17 mouse cellular contexts compared by ENCODE assay signal in genomic region chr7:28478854-28479253, GRCm38 (mm10). TPM values are rescaled to one million over a fixed set of nuclear protein-coding genes. Genes with fewer than 3 reads are reported as not detected.
DNase-seq lines count a peak whose midpoint lies in the region; ATAC-seq and TF ChIP-seq lines count a peak whose summit lies in the region.
"Had no signal": no experiment of that assay in that cellular context is flagged by ENCODE, and none has a peak within 500 bp of the region (broad histone marks: within the 10 kb centered on the region; RNA-seq: fewer than 3 reads in every experiment).

No protein-coding gene starts in this region.

- no peaks in the 10 kb centered on the region for H3K9me3 ChIP-seq in hindbrain, embryonic 10.5 days
- no peaks in the 10 kb centered on the region for H3K9me3 ChIP-seq in hindbrain, embryonic 13.5 days
- no peaks in the 10 kb centered on the region for H3K9me3 ChIP-seq in embryonic facial prominence, embryonic 10.5 days
- H3K9me3 ChIP-seq: forebrain, embryonic 15.5 days; midbrain, embryonic 10.5 days had no signal

- no peaks in the 10 kb centered on the region for H3K36me3 ChIP-seq in hindbrain, embryonic 10.5 days
- H3K36me3 ChIP-seq in hindbrain, embryonic 13.5 days, result no peaks in the 10 kb centered on the region
- H3K36me3 ChIP-seq in embryonic facial prominence, embryonic 10.5 days (replicated peaks), result no peaks in the 10 kb centered on the region
- H3K36me3 ChIP-seq: forebrain, embryonic 15.5 days; midbrain, embryonic 10.5 days had no signal

- H3K4me1 ChIP-seq in hindbrain, embryonic 10.5 days (replicated peaks), result peaks cover 7% of the 10 kb centered on the region
- no peaks in the 10 kb centered on the region for H3K4me1 ChIP-seq in hindbrain, embryonic 13.5 days (replicated peaks)
- H3K4me1 ChIP-seq in lung, adult 2 months (ENCODE audit: control insufficient read depth, insufficient read depth, low read length), result no peaks in the 10 kb centered on the region
- peaks cover 9% of the 10 kb centered on the region for H3K4me1 ChIP-seq in embryonic facial prominence, embryonic 10.5 days
- H3K4me1 ChIP-seq: forebrain, embryonic 15.5 days; midbrain, embryonic 10.5 days had no signal

- no peak overlapping the region for H3K4me2 ChIP-seq in hindbrain, embryonic 13.5 days
- H3K4me2 ChIP-seq: forebrain, embryonic 15.5 days had no signal

- ATAC-seq in hindbrain, embryonic 13.5 days (ENCODE audit: low FRiP score), result no peak
- ATAC-seq in megakaryocyte progenitor cell, adult 5-6 weeks (replicated peaks; ENCODE audit: poor library complexity), result peak; percentile 61
- ATAC-seq: forebrain, embryonic 15.5 days had no signal

- no peak for TF ChIP-seq CTCF in lung, adult 2 months (IDR thresholded peaks at IDR 0.05; ENCODE audit: insufficient read depth, low read length)

- no peak overlapping the region for H3K4me3 ChIP-seq in hindbrain, embryonic 10.5 days
- no peak overlapping the region for H3K4me3 ChIP-seq in hindbrain, embryonic 13.5 days
- H3K4me3 ChIP-seq in lung, adult 2 months (replicated peaks; ENCODE audit: extremely low read depth, low read depth, low read length), result no peak overlapping the region
- H3K4me3 ChIP-seq in embryonic facial prominence, embryonic 10.5 days, result no peak overlapping the region
- H3K4me3 ChIP-seq: forebrain, embryonic 15.5 days; midbrain, embryonic 10.5 days had no signal

- H3K27me3 ChIP-seq in hindbrain, embryonic 10.5 days (ENCODE audit: insufficient read depth, poor library complexity, severe bottlenecking), result 0 out of 2 replicates have a peak, but pooled peaks cover 3% of the 10 kb centered on the region
- H3K27me3 ChIP-seq in hindbrain, embryonic 13.5 days, result peaks cover 6% of the 10 kb centered on the region; the same call in 1 of the 2 replicates
- H3K27me3 ChIP-seq in embryonic facial prominence, embryonic 10.5 days (replicated peaks; ENCODE audit: low read depth, poor library complexity, severe bottlenecking), result 0 out of 2 replicates have a peak, but pooled peaks cover 3% of the 10 kb centered on the region
- H3K27me3 ChIP-seq: forebrain, embryonic 15.5 days had no signal

- peak; percentile 20 for DNase-seq in hindbrain, embryonic 10.5 days (ENCODE audit: low spot score)
- DNase-seq in lung, postnatal 36 days, result peak; percentile 14
- DNase-seq in lung, adult 2 months, result no peak
- DNase-seq in embryonic facial prominence, embryonic 10.5 days (ENCODE audit: low spot score), result peak; percentile 60
- no peak for DNase-seq in left cerebral cortex, adult 11 months (ENCODE audit: low spot score)
- no peak for DNase-seq in cerebellum, adult 9-10 months
- DNase-seq: adrenal gland, adult 2 months; gastrocnemius, postnatal 36 days had no signal

- no peak for TF ChIP-seq POLR2A in lung, adult 2 months (IDR thresholded peaks at IDR 0.05; ENCODE audit: borderline replicate concordance, extremely low read depth, low read depth, low read length)

- no peak overlapping the region for H3K9ac ChIP-seq in hindbrain, embryonic 13.5 days
- H3K9ac ChIP-seq: forebrain, embryonic 15.5 days had no signal

- WGBS in hindbrain, embryonic 10.5 days, result 10% methylated on average over 8 of the region's 8 CpGs
- 8% methylated on average over 8 of the region's 8 CpGs for WGBS in hindbrain, embryonic 13.5 days
- WGBS in lung, adult 2 months, result 5% methylated on average over 8 of the region's 8 CpGs
- 9% methylated on average over 8 of the region's 8 CpGs for WGBS in embryonic facial prominence, embryonic 10.5 days

- no peak overlapping the region for H3K27ac ChIP-seq in hindbrain, embryonic 10.5 days
- no peak overlapping the region for H3K27ac ChIP-seq in hindbrain, embryonic 13.5 days
- H3K27ac ChIP-seq in embryonic facial prominence, embryonic 10.5 days (replicated peaks), result no peak overlapping the region
- H3K27ac ChIP-seq: forebrain, embryonic 15.5 days; midbrain, embryonic 10.5 days had no signal

RNA-seq across cellular contexts. Expression of gene Lrfn1, which starts 27.1 kb away (rescaled TPM):
- 4.4 and 5.2 TPM in 2 replicates for polyA plus RNA-seq in hindbrain, embryonic 10.5 days (2016; fragmentation: Nextera tagmentation; extraction: Ambion mirVana)
- 11.3 and 11.8 TPM in 2 replicates for polyA plus RNA-seq in hindbrain, embryonic 13.5 days (2015; fragmentation: Nextera tagmentation; extraction: Ambion mirVana)
- 5.5 and 7.0 TPM in 2 replicates for polyA plus RNA-seq in lung, adult 2 months (2012; rRNA removed)
- 4.9 TPM in 2 replicates for polyA plus RNA-seq in embryonic facial prominence, embryonic 10.5 days (2016; fragmentation: Nextera tagmentation; extraction: Ambion mirVana)
- 1.2 TPM in 2 replicates for total RNA-seq in megakaryocyte progenitor cell, adult 5-6 weeks (2015)
- 1.7 and 2.3 TPM in 2 replicates for total RNA-seq in megakaryocyte progenitor cell, adult 5-6 weeks (2017)
- polyA plus RNA-seq: C2C12 had no signal

RNA-seq across cellular contexts. Expression of gene Ifnl2, which starts 31.4 kb away (rescaled TPM):
- not detected in 2 replicates for polyA plus RNA-seq in hindbrain, embryonic 10.5 days (2016; fragmentation: Nextera tagmentation; extraction: Ambion mirVana)
- polyA plus RNA-seq in hindbrain, embryonic 13.5 days (2015; fragmentation: Nextera tagmentation; extraction: Ambion mirVana), result not detected in 2 replicates
- not detected in 2 replicates for polyA plus RNA-seq in lung, adult 2 months (2012; rRNA removed)
- polyA plus RNA-seq in embryonic facial prominence, embryonic 10.5 days (2016; fragmentation: Nextera tagmentation; extraction: Ambion mirVana), result not detected in 2 replicates
- total RNA-seq in megakaryocyte progenitor cell, adult 5-6 weeks (2015), result not detected in 2 replicates
- not detected in 2 replicates for total RNA-seq in megakaryocyte progenitor cell, adult 5-6 weeks (2017)
- total RNA-seq: adrenal gland, adult 2 months; gastrocnemius, postnatal 36 days; layer of hippocampus, postnatal 25 days; liver, adult 2 months had no signal
- polyA plus RNA-seq: C2C12; forebrain, embryonic 15.5 days; heart, embryonic 16.5 days; liver, adult 2 months; midbrain, embryonic 10.5 days; urinary bladder, adult 2 months had no signal

RNA-seq across cellular contexts. Expression of gene Gmfg, which starts 41.6 kb away (rescaled TPM):
- 6.7 and 7.1 TPM in 2 replicates for polyA plus RNA-seq in hindbrain, embryonic 10.5 days (2016; fragmentation: Nextera tagmentation; extraction: Ambion mirVana)
- 5.2 and 5.3 TPM in 2 replicates for polyA plus RNA-seq in hindbrain, embryonic 13.5 days (2015; fragmentation: Nextera tagmentation; extraction: Ambion mirVana)
- 24.2 and 24.3 TPM in 2 replicates for polyA plus RNA-seq in lung, adult 2 months (2012; rRNA removed)
- 6.9 and 7.1 TPM in 2 replicates for polyA plus RNA-seq in embryonic facial prominence, embryonic 10.5 days (2016; fragmentation: Nextera tagmentation; extraction: Ambion mirVana)
- total RNA-seq in megakaryocyte progenitor cell, adult 5-6 weeks (2015), result 378 and 389 TPM in 2 replicates
- total RNA-seq in megakaryocyte progenitor cell, adult 5-6 weeks (2017), result 658 and 664 TPM in 2 replicates
- polyA plus RNA-seq: C2C12 had no signal

RNA-seq across cellular contexts. Expression of gene Ifnl3, which starts 43.8 kb away (rescaled TPM):
- not detected in 2 replicates for polyA plus RNA-seq in hindbrain, embryonic 10.5 days (2016; fragmentation: Nextera tagmentation; extraction: Ambion mirVana)
- not detected in 2 replicates for polyA plus RNA-seq in hindbrain, embryonic 13.5 days (2015; fragmentation: Nextera tagmentation; extraction: Ambion mirVana)
- not detected in 2 replicates for polyA plus RNA-seq in lung, adult 2 months (2012; rRNA removed)
- not detected in 2 replicates for polyA plus RNA-seq in embryonic facial prominence, embryonic 10.5 days (2016; fragmentation: Nextera tagmentation; extraction: Ambion mirVana)
- total RNA-seq in megakaryocyte progenitor cell, adult 5-6 weeks (2015), result not detected in 2 replicates
- total RNA-seq in megakaryocyte progenitor cell, adult 5-6 weeks (2017), result not detected in 2 replicates
- total RNA-seq: adrenal gland, adult 2 months; gastrocnemius, postnatal 36 days; layer of hippocampus, postnatal 25 days; liver, adult 2 months had no signal
- polyA plus RNA-seq: C2C12; forebrain, embryonic 15.5 days; heart, embryonic 16.5 days; liver, adult 2 months; midbrain, embryonic 10.5 days; urinary bladder, adult 2 months had no signal

Comparison
In these comparisons a context has a peak if more than half of its experiments do, and no peak if none do; other contexts are left out.
1. DNase-seq: peak in hindbrain, embryonic 10.5 days (single experiment), lung, postnatal 36 days (single experiment) and embryonic facial prominence, embryonic 10.5 days (single experiment); none in lung, adult 2 months (single experiment), left cerebral cortex, adult 11 months (single experiment) and cerebellum, adult 9-10 months (single experiment).